Mouse (Mus musculus) kidney, adult 2 months (tissue): ENCODE data around the gene Tlr5.

Experiments
- CTCF ChIP-seq: fragments of 200-500 bp; conservative IDR thresholded peaks from 2 replicates; pipeline ENCODE4 v1.5.1; 2011; ENCODE audit warnings: low read depth, mild to moderate bottlenecking, control low read depth, low read length, moderate library complexity, mixed read lengths; ENCODE audit not compliant: insufficient read depth, insufficient read length
- POLR2A ChIP-seq: fragments of 200-500 bp; IDR thresholded peaks from one replicate; pipeline ENCODE4 v1.6.1; 2011; ENCODE audit warnings: low read depth, low read length, control low read depth

DNA sequence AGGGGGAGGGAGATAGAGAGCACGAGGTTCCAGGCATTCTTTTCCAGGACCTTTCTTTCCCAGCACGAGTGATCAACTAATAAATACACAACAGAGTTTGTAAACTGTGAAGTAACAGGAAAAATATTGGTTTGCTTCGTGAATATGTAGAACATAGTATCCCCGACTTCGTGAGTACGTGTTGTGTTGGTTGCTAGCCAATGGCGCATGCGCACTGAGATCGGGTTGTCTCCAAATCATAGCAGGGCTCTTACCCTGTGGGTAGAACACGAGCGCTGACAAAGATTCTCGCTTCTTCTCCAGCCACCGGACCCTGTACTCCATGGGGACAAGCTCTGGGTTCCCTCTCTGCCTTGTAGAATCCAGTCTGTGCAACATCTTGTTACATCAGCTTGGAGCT is 33.2 kb downstream of the Tlr5 start:
- no peak for TF ChIP-seq CTCF
- TF ChIP-seq POLR2A, result no peak
